Mouse (Mus musculus) cerebellum, adult 9-10 months (tissue): ENCODE results near the gene Olfr975.
"Not testable (repeated sequence)": the region's sequence is repeated elsewhere in the genome, so short reads cannot be mapped to it uniquely, and the experiment has no call there.

ENCODE experiments used
- DNase-seq: peaks from one replicate; pipeline ENCODE4 v3.0.0; 2022

The Olfr975 gene

DNA sequence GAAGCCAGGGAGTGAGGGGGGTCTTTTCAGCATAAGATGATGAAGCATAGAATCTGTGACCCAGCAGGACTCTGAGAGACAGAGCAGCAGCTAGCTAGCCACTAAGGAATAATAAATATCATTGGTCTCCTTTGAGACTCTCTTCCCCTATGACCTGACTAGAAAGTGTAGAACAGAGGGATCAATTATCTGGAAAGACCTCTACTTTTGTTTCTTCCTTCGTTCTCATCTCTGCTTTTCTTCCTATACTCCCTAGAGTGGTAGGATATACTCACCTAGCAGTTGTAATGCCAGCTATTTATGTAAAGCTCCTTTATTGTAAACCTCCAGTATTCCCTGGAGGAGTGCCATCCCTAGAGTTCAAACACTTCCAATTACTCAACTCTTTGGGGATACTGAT is at the start of gene Olfr975:
TSS of gene Olfr975 (minus strand) at position 101 of the 400 bp plus-strand sequence.
- no peak for DNase-seq

GRCm38 (mm10) chr9:39991813-39992212 is 40.0 kb upstream of the Olfr975 start, which contains the start of gene Olfr978:
Olfr978 (plus strand) TSS chr9:39992113.
- DNase-seq, result no peak

GRCm38 (mm10) chr9:39976581-39977145 is 24.8 kb upstream of the Olfr975 start:
- not testable (repeated sequence) for DNase-seq

DNA sequence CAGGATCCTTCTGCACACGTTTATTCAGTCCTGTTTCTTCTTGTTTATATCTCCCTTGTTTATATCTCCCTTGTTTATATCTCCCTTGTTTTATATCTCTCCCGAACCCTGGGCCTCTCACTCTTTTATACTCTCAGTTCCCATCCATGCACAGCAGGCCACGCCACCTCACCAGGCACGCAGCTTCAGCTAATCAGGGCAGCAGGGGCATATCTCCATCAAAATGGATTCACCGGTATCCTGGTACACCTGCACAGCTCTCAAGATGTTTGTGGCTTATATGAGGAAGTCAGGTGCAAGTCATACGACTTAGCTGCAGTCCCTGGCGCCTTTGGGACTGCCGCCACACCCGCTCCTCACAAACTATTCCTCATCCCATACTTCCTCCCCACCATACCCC is 9.2 kb upstream of the Olfr975 start, which contains the start of gene Olfr976:
TSS of gene Olfr976 (minus strand) at position 101 of the 400 bp plus-strand sequence.
- DNase-seq, result not testable (repeated sequence)

- no peak for DNase-seq
Observed at GRCm38 (mm10) chr9:39937201-39937600, 14.6 kb downstream of the Olfr975 start, which contains the start of gene Olfr974. Olfr974 (plus strand) TSS chr9:39937501.

- DNase-seq, result not testable (repeated sequence)
Observed at GRCm38 (mm10) chr9:39928837-39929236, 23.0 kb downstream of the Olfr975 start.

DNA sequence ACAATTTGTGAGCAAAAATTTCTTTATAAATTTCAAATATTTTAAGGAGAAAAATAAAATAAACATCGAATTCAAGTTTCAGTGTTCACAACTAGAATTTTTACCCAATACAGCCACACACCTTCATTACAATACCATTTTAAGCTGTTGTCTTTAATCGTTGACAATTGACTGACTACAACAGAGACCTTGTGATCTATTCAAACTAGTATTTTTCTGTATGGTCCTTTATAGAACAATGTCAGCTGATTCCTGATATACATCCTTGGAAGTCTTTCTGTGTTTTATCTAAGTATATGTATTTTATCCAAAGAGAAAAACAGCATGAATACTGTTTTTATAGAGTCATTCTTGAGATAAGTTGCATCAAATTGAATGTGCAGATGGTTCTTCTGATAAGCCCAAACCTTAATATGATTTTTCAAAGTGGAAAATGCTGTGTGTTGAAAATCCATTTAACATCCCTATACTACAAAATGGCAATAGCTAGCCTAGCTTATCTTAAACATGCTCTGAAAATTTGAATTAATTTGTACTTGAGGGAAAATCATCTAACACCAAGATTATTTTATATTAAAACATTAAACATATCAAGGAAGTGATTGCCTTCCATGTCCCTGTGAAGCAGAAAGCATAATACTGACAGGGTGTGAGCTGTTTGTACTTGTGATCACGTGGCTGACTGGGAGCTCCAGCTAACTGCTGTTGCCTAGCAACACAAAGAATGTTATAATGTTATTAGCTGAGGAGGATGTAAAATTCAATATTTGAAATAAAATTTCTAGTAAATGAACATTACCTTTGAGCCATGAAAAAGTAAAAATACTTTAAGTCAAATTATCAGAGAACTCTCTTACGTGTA is 23.6 kb downstream of the Olfr975 start:
- DNase-seq, result not testable (repeated sequence)

DNA sequence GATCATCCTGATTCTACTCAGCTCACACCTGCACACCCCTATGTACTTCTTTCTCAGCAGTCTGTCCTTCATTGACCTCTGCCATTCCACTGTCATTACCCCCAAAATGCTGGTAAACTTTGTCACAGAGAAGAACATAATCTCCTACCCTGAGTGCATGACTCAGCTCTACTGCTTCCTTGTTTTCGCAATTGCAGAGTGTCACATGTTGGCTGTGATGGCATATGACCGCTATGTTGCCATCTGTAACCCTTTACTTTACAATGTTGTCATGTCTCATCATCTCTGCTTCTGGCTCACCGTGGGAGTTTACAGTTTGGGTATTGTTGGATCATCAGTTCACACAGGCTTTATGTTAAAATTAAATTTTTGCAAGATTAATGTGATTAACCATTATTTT is 41.9 kb downstream of the Olfr975 start:
- DNase-seq, result no peak

GRCm38 (mm10) chr9:39907036-39907435 is 44.8 kb downstream of the Olfr975 start, which contains the start of gene Olfr229:
Olfr229 (plus strand) TSS chr9:39907336.
- no peak for DNase-seq

DNA sequence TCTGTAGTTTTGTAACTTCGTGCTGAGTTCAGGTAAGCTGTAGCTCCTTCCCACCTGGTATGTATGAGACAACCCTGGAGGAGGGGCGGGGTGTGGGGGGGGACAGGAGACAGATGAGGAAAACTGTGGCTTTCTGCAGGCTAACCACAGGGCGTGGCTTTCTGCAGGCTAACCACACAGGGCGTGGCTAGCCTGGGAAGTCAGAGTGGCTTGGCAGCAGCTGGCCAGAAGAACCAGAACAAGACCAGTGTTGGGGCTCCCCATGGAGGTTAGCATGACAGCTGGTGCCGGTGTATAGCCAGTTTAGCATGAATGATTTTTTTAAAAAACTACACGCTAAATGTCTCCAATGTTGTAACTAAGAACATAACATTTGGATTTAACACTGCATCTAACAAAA is 46.7 kb downstream of the Olfr975 start:
- no peak for DNase-seq
